Mouse (Mus musculus) liver, embryonic 14.5 days (tissue): ENCODE results near the gene Arhgap40. TPM values are rescaled to one million over a fixed set of nuclear protein-coding genes. Genes with fewer than 3 reads are reported as not detected.
A peak's percentile ranks its signal among the peaks of the same experiment; 100 is the strongest.

ENCODE experiments used
- ATAC-seq: fragments of 200-750 bp; cut with Nextera tagmentation; 2 replicates; pipeline ENCODE4 v1.8.0; 2017; ENCODE audit warnings: moderate number of reproducible peaks, mild to moderate bottlenecking, moderate library complexity; ENCODE audit not compliant: insufficient read depth
- DNase-seq, 3 experiments: peaks; one replicate each; pipeline ENCODE4 v3.0.0-alpha.2; 2012 to 2013; ENCODE audit warnings: low read depth in 3 of 3, low spot score in 3 of 3
- H3K27ac ChIP-seq: fragments of 300-500 bp; sonication (generic); 2 replicates; pipeline ENCODE4 v1.5.1; 2014; ENCODE audit warnings: moderate library complexity, mild to moderate bottlenecking, control low read depth, inconsistent platforms
- H3K27me3 ChIP-seq: fragments of 300-500 bp; sonication (generic); 2 replicates; pipeline ENCODE4 v1.6.1; 2014; ENCODE audit warnings: mild to moderate bottlenecking, low read length, moderate library complexity; ENCODE audit not compliant: control insufficient read depth, insufficient read depth
- H3K36me3 ChIP-seq: fragments of 300-500 bp; sonication (generic); replicated peaks from 2 replicates; pipeline ENCODE4 v1.6.1; 2014; ENCODE audit warnings: low read depth; ENCODE audit not compliant: control insufficient read depth, insufficient read depth
- H3K4me1 ChIP-seq, 2 experiments: fragments of 200-500 bp in 1 of 2; fragments of 300-500 bp in 1 of 2; sonication (generic) in 1 of 2; replicated peaks; 2 replicates each; pipeline ENCODE4 v1.6.1; 2012 to 2014; ENCODE audit warnings: antibody characterized with exemption in 1 of 2, inconsistent platforms in 1 of 2, low read length in 1 of 2; ENCODE audit not compliant: control insufficient read depth in 2 of 2, insufficient read depth in 2 of 2
- H3K4me2 ChIP-seq: fragments of 300-500 bp; sonication (generic); 2 replicates; pipeline ENCODE4 v1.6.1; 2014; ENCODE audit warnings: low read depth, mild to moderate bottlenecking, control low read depth, moderate library complexity
- H3K4me3 ChIP-seq, 2 experiments: fragments of 200-500 bp in 1 of 2; fragments of 300-500 bp in 1 of 2; sonication (generic) in 1 of 2; 2 replicates each; pipeline ENCODE4 v1.5.1; 2012 to 2014; ENCODE audit warnings: low read depth in 2 of 2, low read length in 2 of 2, mild to moderate bottlenecking in 2 of 2, control low read depth in 1 of 2, inconsistent platforms in 1 of 2, moderate library complexity in 1 of 2; ENCODE audit not compliant: insufficient read depth in 1 of 2
- H3K9ac ChIP-seq: fragments of 300-500 bp; sonication (generic); replicated peaks from 2 replicates; pipeline ENCODE4 v1.6.1; 2014; ENCODE audit warnings: mild to moderate bottlenecking, control low read depth, moderate library complexity
- H3K9me3 ChIP-seq: fragments of 300-500 bp; sonication (generic); 2 replicates; pipeline ENCODE4 v1.6.1; 2016; ENCODE audit warnings: low read length, mixed read lengths; ENCODE audit not compliant: control insufficient read depth
- CTCF ChIP-seq: IDR thresholded peaks from 2 replicates; pipeline ENCODE4 v1.5.1; 2016; ENCODE audit warnings: antibody characterized with exemption, low read depth, control low read depth
- EP300 ChIP-seq: IDR thresholded peaks from 2 replicates; pipeline ENCODE4 v1.6.1; 2016; ENCODE audit warnings: antibody characterized with exemption, low read depth
- WGBS: fragments of 180-500 bp; shearing (Covaris S2); extraction: QIAGEN DNeasy Blood & Tissue Kit; methylation state at CpG from one replicate; pipeline ENCODE4 v1.1.7; 2014; ENCODE audit not compliant: insufficient replicate concordance; 5-methylcytosine and 5-hydroxymethylcytosine counted together
- polyA plus RNA-seq, 2 experiments: library from polyadenylated mRNA; depleted of rRNA in 1 of 2; stranded (reverse) in 1 of 2; unstranded in 1 of 2; fragments of >200 nt; fragmentation: Nextera tagmentation in 1 of 2; extraction: Ambion mirVana in 1 of 2; gene quantifications; 2 replicates each; pipeline versions ENCODE4 v1.2.1 to v1.2.3; 2012 to 2014

Gene Arhgap40
- polyA plus RNA-seq, 2 experiments: 0.03 TPM; not detected in 1

DNA sequence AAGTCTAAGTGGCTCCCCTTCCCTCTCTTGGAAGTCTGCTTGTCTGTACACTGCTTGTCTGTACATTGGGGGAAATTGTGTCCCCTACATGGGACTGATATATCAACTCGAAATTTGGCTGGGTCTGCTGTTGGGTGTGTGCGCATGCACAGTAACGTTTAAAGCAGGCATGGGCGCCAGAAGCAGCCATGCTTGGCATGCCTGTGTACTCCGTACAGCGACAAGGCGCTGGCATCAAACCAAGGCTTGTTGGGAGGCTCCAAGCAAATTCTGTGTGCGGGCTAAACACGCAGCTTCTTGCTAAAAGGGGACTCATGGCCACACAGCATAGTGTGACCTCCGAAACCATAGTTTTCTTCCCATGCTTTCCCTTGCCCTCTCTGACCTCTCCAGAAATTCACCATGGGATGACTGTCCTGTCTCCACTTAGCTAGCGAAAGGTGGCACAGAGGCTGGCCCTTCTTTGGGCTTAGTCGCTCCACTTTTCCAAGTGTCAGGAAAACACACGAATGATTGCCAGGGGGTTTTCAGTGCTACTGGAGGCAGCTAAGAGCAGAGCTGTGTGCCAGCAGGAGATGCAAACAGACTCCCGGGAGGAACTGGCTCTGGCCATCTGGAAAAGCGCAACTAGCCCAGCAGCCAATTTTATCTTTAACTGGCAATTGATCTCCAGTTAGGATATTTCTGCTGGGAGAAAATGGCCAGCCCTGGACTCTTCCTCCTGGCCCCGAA lies 11.7 kb downstream of the Arhgap40 start:
- Histone ChIP-seq H3K4me1 (no peaks in the 10 kb centered on the region), H3K27ac (no peak overlapping the region), H3K27me3 (no peaks in the 10 kb centered on the region), H3K4me2 (no peak overlapping the region), H3K36me3 (no peaks in the 10 kb centered on the region), H3K9me3 (no peaks in the 10 kb centered on the region), H3K9ac (no peak overlapping the region), H3K4me3 (no peak overlapping the region)
- WGBS: 68% methylated on average over 16 of the region's 16 CpGs
- TF ChIP-seq EP300 (no peak), CTCF (no peak)
- DNase-seq (no peak), ATAC-seq (no peak)

DNA sequence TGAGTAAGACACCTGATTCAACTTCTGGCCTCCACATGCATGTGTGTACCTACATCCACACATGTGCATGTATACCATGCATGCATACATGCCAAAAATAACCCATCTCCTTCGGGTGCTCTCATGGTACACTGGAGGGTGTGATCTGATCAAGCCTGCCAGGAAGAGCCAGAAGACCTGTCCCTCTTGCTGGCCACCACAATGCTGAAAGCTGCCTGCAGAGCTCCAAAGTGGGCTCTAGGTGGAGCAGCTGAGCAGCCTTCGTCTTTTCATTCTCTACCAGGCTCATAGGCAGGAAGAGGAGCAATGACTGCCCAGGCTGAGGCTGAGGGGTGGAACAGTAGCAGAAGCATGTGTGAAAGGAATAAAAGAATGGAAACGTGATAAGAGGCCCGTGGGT lies 21.5 kb downstream of the Arhgap40 start:
- no peak overlapping the region for H3K9ac ChIP-seq
- DNase-seq (peak in 1 of 3 experiments; percentile 6), ATAC-seq (no peak)
- no peaks in the 10 kb centered on the region for H3K4me1 ChIP-seq
- H3K27me3 ChIP-seq: no peaks in the 10 kb centered on the region
- H3K9me3 ChIP-seq: no peaks in the 10 kb centered on the region
- no peaks in the 10 kb centered on the region for H3K36me3 ChIP-seq
- no peak overlapping the region for H3K4me3 ChIP-seq
- 5% methylated on average over 4 of the region's 4 CpGs for WGBS
- no peak overlapping the region for H3K27ac ChIP-seq
- H3K4me2 ChIP-seq: no peak overlapping the region
- TF ChIP-seq CTCF (peak; percentile 77), EP300 (no peak)

DNA sequence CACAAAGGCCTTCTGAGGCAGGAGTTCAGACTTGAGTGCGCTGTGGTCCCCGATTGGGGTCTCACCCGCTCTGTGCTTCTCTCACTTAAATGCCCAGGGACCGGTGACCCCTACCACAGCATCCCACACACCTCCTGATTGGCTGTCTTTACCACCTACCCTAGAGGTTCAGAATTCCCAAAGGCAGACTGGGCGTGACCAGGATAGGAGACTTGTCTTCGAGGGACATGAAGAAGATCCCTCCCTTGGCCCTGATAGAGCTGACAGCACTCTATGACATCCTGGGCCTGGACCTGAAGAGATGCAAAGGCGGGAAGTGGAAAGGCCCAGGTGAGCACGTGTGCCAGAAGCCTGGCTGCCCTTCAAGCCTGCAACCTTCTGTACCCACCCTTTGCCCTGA lies 22.0 kb downstream of the Arhgap40 start:
- no peaks in the 10 kb centered on the region for H3K36me3 ChIP-seq
- H3K9me3 ChIP-seq: no peaks in the 10 kb centered on the region
- H3K9ac ChIP-seq: no peak overlapping the region
- no peaks in the 10 kb centered on the region for H3K27me3 ChIP-seq
- no peak for DNase-seq
- no peak for ATAC-seq
- 57% methylated on average over 8 of the region's 8 CpGs for WGBS
- H3K4me3 ChIP-seq: no peak overlapping the region
- no peak overlapping the region for H3K4me2 ChIP-seq
- no peaks in the 10 kb centered on the region for H3K4me1 ChIP-seq
- no peak overlapping the region for H3K27ac ChIP-seq
- TF ChIP-seq CTCF (no peak), EP300 (no peak)

DNA sequence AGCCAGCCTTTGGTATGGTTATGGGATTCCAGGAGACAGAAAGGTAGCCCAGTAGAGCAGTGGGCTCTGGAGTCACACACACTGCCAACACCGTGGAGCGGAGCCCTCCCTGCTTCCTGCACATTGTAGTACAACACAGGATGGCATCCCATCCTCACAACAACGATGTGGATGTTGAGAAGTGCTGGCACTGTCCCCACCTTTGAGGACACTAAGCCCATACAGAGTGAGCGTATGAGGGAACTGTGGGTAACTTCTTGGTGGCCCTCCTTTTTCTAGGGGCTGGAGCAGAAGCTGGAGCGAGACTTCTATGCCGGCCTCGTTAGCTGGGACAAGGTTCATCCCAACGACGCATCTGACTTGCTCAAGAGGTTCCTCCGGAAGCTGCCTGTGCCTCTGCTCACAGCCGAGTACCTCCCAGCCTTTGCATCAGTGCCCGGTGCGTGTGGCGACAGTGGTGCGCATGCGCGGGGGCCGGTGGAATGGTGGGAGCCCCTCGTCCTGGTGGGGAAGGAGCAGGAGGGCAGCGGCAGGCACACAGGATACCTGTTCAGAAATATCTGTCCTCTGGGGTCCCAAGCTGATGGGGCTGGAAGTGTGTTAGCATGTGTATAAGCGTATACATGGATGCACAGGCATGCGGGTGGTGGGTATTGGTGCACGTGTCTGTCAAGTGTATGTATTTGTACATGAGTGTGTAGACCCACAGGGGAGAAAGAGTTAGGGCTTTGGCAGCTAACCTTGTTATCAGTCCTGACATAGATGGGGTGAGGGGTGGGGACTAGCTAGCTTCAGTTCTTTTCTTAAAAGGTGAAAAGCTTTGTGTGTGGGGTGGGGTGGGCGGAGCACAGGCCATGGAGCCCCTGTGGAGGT lies 27.1 kb downstream of the Arhgap40 start:
- WGBS: 40% methylated on average over 24 of the region's 24 CpGs
- no peak overlapping the region for H3K4me2 ChIP-seq
- DNase-seq: no peak

DNA sequence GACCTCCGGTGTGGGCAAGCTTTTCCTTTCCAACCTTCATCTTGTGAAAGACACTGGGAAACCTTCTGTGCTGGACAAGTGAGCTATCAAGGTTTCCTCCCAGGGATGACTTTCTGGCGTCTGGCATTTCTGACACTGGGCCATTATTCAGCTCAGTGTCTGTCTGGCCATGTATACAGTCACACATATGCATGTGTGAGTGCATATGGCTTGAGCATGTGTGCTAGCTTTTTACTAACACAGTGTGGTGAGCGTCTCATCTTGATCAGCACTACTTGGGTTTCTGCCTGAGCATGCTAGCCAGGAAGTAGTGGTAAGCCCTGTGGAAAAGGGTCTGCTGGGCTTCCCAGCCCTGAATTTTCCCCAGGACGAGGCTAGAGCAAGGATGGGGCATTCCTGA lies 28.7 kb downstream of the Arhgap40 start:
- no peaks in the 10 kb centered on the region for H3K4me1 ChIP-seq
- no peak for TF ChIP-seq EP300
- TF ChIP-seq CTCF: no peak
- WGBS: 28% methylated on average over 4 of the region's 4 CpGs
- no peak for DNase-seq
- no peak for ATAC-seq
- H3K9me3 ChIP-seq: no peaks in the 10 kb centered on the region
- H3K36me3 ChIP-seq: no peaks in the 10 kb centered on the region
- H3K27me3 ChIP-seq: no peaks in the 10 kb centered on the region
- H3K9ac ChIP-seq: no peak overlapping the region
- H3K4me2 ChIP-seq: no peak overlapping the region
- no peak overlapping the region for H3K4me3 ChIP-seq
- H3K27ac ChIP-seq: no peak overlapping the region

More for the DNA sequence above, 27.1 kb downstream of the Arhgap40 start:
- Histone ChIP-seq H3K36me3 (no peaks in the 10 kb centered on the region), H3K9ac (no peak overlapping the region), H3K27me3 (no peaks in the 10 kb centered on the region), H3K4me3 (no peak overlapping the region), H3K9me3 (no peaks in the 10 kb centered on the region), H3K4me1 (no peaks in the 10 kb centered on the region), H3K27ac (no peak overlapping the region)
- ATAC-seq: no peak
- no peak for TF ChIP-seq CTCF
- TF ChIP-seq EP300: no peak
